Mouse (Mus musculus) testis, adult 10 weeks (tissue): ENCODE data around the gene Pyurf. TPM values are rescaled to one million over a fixed set of nuclear protein-coding genes. Genes with fewer than 3 reads are reported as not detected.

Experiments
- polyA plus RNA-seq: library from polyadenylated mRNA; stranded (reverse); fragments of 350-450 nt; fragmentation: Illumina TruSeq; extraction: RNeasy Lipid Tissue Mini Kit (QIAGEN cat#74804); gene quantifications from one replicate; pipeline ENCODE4 v1.2.3, GENCODE M21; 2014; ENCODE audit warnings: low read depth, low replicate concordance

The Pyurf gene
- polyA plus RNA-seq: 3.4 TPM

DNA sequence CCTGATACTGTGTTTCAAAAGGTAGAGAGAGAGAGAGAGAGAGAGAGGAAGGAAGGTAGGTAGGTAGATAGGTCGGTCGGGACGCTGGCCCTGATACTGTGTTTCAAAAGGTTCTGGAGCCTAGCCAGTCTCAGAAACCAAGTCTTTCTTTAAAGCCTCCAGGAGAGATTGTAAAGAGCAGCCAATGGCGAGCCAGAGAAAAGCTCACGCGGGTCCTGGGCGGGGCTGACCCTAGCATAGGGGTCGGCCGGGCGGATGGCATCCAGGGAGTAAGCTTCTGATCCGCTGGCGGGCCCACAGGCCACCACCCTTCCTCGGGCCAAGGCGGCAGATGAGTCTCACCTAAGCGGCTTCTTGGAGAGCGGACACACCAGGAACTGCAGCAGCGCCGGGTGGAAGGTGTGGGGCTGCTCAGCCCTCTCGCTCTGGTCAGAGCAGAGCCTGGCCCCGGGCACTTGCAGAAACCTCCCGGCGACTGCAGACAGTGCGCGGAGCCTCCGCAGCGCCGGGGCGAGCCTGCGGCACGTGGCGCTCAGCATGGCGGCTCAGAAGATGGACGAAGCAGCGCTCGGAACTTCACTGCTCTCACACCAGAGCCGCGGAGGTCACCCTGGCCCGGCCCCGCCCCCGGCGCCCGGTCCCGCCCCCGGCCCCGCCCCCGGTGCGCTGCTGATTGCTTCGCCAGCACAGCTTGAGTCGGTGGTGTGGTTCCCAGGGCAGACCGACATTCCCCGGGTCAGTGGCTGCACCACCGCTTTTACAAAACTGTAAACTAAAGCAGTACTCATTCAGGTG is at the start of gene Pyurf:
Pyurf (minus strand) TSS at position 612 of the 795 bp plus-strand sequence.

DNA sequence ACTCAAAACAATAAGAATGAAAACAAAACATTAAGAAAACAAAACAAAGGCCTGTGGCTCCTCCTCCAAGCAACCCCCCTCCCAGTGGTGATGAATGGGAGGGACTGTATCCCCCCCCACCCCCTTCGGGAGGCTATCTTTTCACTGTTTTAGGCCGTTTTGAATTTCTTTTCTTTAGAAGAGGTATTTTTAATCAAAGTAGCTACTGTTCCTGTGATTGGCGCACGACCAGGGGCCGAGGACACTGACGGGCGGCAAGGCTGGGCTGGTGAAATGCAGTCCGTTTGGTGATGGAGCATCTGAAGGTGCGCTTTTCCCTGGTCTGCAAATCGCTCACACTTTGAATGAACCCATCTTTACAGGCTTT is 10.5 kb upstream of the Pyurf start, which contains the start of gene Lancl2:
Lancl2 (plus strand) TSS at position 165 of the 367 bp plus-strand sequence.

Other genes with a start within 250 kb of the Pyurf start
- gene Ppm1k, start 156.6 kb downstream of the Pyurf start, polyA plus RNA-seq: 4.6 TPM
- gene Herc6, start 111.1 kb downstream of the Pyurf start, polyA plus RNA-seq: 50.2 TPM
- 347 TPM for gene Lancl2, start 10.5 kb upstream of the Pyurf start, polyA plus RNA-seq
- gene Vopp1, start 133.1 kb upstream of the Pyurf start, polyA plus RNA-seq: 2.9 TPM
- 1.6 TPM for gene Vmn1r21, start 158.3 kb upstream of the Pyurf start, polyA plus RNA-seq
- gene Vmn1r22, start 215.9 kb upstream of the Pyurf start, polyA plus RNA-seq: 0.35 TPM
- not detected for gene Vmn1r23, start 234.8 kb upstream of the Pyurf start, polyA plus RNA-seq